Mouse (Mus musculus): ENCODE measurements at regions not wholly inside any gene's neighbourhood (a gene's known extent, or its start where the extent isn't known, plus 50 kb on each side); places are given as distances from the start of the nearest gene placed in this dataset.

DNA sequence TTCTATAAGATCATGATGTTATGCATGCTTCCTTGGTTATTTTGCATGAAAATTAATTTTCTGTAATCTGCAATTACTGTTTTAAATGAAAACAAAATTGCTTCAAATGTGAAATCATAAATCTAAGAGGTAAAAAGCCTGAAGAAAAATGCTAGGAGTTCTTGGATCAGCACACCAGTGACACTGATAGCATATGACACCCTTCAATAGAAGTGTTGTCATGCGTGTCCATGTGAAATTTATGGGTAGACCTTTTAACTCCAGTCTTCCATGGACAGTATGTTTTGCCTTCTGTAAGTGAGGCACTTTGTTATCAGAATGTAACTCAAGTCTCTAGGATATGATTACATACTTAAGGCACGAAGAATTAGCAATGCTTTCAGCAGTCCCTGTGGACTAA lies 85.9 kb upstream of the Sema3d start:
- no peak for DNase-seq (ENCODE audit: low spot score in 2 of 2)
- Histone ChIP-seq H3K27ac (no peak overlapping the region), H3K4me3 (no peak overlapping the region)
- no peak for TF ChIP-seq CTCF (conservative IDR thresholded peaks at IDR 0.05)

GRCm38 (mm10) chr5:12301833-12302808 lies 81.1 kb upstream of the Sema3d start:
- no peak for TF ChIP-seq CTCF (conservative IDR thresholded peaks at IDR 0.05)
- no peak overlapping the region for H3K4me3 ChIP-seq
- no peak for DNase-seq (ENCODE audit: low spot score in 2 of 2)
- no peak overlapping the region for H3K27ac ChIP-seq

DNA sequence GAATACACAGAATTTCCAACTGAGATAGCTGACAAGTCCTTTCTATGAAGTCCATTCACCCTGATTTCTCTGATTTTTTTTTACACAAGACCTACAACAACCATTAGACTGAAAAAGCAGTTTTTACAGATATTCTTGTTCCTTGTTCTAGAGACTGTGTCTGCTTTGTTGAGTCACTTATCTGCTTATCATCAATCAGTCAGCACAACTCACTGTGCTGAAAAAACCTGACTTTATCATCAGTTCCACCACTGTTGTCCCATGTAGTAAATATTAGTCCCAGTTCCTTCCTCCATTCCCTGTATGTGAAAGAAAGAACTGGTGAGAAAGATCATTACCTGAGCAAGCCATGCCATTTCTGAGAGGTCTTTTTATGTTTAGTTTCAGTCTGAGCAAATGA lies 73.8 kb upstream of the Sema3d start:
- Histone ChIP-seq H3K4me3 (no peak overlapping the region), H3K27ac (no peak overlapping the region)
- TF ChIP-seq CTCF (conservative IDR thresholded peaks at IDR 0.05), result no peak
- no peak for DNase-seq (ENCODE audit: low spot score in 2 of 2)

GRCm38 (mm10) chr5:12332648-12333305 lies 50.4 kb upstream of the Sema3d start:
- no peak for DNase-seq (ENCODE audit: low spot score in 2 of 2)
- H3K4me3 ChIP-seq, result no peak overlapping the region
- TF ChIP-seq CTCF (conservative IDR thresholded peaks at IDR 0.05), result no peak
- no peak overlapping the region for H3K27ac ChIP-seq
